Mouse (Mus musculus) forebrain, embryonic 10.5 days (tissue): ENCODE data around the gene Ddah2. TPM values are rescaled to one million over a fixed set of nuclear protein-coding genes. Genes with fewer than 3 reads are reported as not detected.
A peak's percentile ranks its signal among the peaks of the same experiment; 100 is the strongest.

Experiments used
- DNase-seq: peaks from one replicate; pipeline ENCODE4 v3.0.0-alpha.2; 2017; ENCODE audit warnings: low spot score; ENCODE audit errors: extremely low spot score
- H3K27ac ChIP-seq: fragments of 300-500 bp; sonication (generic); 2 replicates; pipeline ENCODE4 v1.5.1; 2016; ENCODE audit warnings: mild to moderate bottlenecking
- H3K27me3 ChIP-seq: fragments of 300-500 bp; sonication (generic); 2 replicates; pipeline ENCODE4 v1.6.1; 2016; ENCODE audit warnings: mild to moderate bottlenecking; ENCODE audit not compliant: poor library complexity, severe bottlenecking
- H3K36me3 ChIP-seq: fragments of 300-500 bp; sonication (generic); replicated peaks from 2 replicates; pipeline ENCODE4 v1.6.1; 2016; ENCODE audit warnings: mild to moderate bottlenecking, moderate library complexity
- H3K4me1 ChIP-seq: fragments of 300-500 bp; sonication (generic); 2 replicates; pipeline ENCODE4 v1.6.1; 2016
- H3K4me3 ChIP-seq: fragments of 300-500 bp; sonication (generic); 2 replicates; pipeline ENCODE4 v1.5.1; 2016; ENCODE audit warnings: mild to moderate bottlenecking, moderate library complexity
- H3K9me3 ChIP-seq: fragments of 300-500 bp; sonication (generic); 2 replicates; pipeline ENCODE4 v1.6.1; 2016; ENCODE audit warnings: mild to moderate bottlenecking, moderate library complexity
- WGBS: fragments of 180-500 bp; shearing (Covaris S2); methylation state at CpG from one replicate; pipeline ENCODE4 v1.1.7; 2016; 5-methylcytosine and 5-hydroxymethylcytosine counted together
- polyA plus RNA-seq: library from polyadenylated mRNA; unstranded; fragments of >200 nt; fragmentation: Nextera tagmentation; extraction: Ambion mirVana; gene quantifications from 2 replicates; pipeline ENCODE4 v1.2.1, GENCODE M21; 2016

Gene Ddah2
- polyA plus RNA-seq, 1 experiment from 2014 or later: 441 TPM

GRCm38 (mm10) chr17:35060737-35061297, 2.0 kb downstream of the Ddah2 start:
- Histone ChIP-seq H3K27me3 (peaks cover 46% of the 10 kb centered on the region), H3K4me1 (peaks cover 60% of the 10 kb centered on the region), H3K36me3 (peaks cover 59% of the 10 kb centered on the region), H3K4me3 (peak overlapping the region; percentile 87), H3K27ac (peak overlapping the region; percentile 98; the same call in 1 of the 2 replicates), H3K9me3 (no peaks in the 10 kb centered on the region)
- no peak for DNase-seq
- 62% methylated on average over 22 of the region's 22 CpGs for WGBS

DNA sequence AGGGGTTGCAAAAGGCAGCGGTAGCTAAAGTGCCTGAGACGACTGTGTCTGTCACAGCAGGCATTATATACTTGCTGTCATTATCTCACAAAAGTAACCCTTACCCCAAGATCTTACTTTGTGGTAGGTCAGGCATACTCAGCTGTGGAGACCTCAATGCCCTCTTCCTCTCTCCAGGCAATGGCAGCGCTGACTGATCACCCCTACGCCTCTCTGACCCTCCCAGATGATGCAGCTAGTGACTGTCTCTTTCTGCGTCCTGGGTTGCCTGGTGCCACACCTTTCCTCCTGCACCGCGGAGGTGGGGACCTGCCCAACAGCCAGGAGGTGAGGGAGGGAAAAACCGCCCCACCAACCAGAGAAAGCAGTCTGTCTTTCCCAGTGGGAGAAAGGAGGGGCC, 2.5 kb downstream of the Ddah2 start:
- H3K4me1 ChIP-seq: peaks cover 64% of the 10 kb centered on the region
- peak overlapping the region; percentile 87; the same call in 1 of the 2 replicates for H3K4me3 ChIP-seq
- H3K36me3 ChIP-seq: peaks cover 54% of the 10 kb centered on the region
- WGBS: 86% methylated on average over 8 of the region's 8 CpGs
- H3K27me3 ChIP-seq: peaks cover 51% of the 10 kb centered on the region
- H3K27ac ChIP-seq: no peak overlapping the region
- DNase-seq: no peak
- H3K9me3 ChIP-seq: no peaks in the 10 kb centered on the region

- 92% methylated on average over 3 of the region's 3 CpGs for WGBS
- peaks cover 72% of the 10 kb centered on the region for H3K27me3 ChIP-seq
- H3K27ac ChIP-seq: no peak overlapping the region
- H3K4me3 ChIP-seq: 0 out of 2 replicates have a peak overlapping the region, but pooled peaks have one; percentile 1
- H3K9me3 ChIP-seq: no peaks in the 10 kb centered on the region
- peaks cover 55% of the 10 kb centered on the region for H3K4me1 ChIP-seq
- no peak for DNase-seq
- H3K36me3 ChIP-seq: peaks cover 35% of the 10 kb centered on the region
Measured at GRCm38 (mm10) chr17:35063466-35063865, 4.6 kb downstream of the Ddah2 start.

- peak overlapping the region; percentile 77 for H3K27ac ChIP-seq
- no peak for DNase-seq
- peak overlapping the region; percentile 50 for H3K4me3 ChIP-seq
- 28% methylated on average over 10 of the region's 10 CpGs for WGBS
- peaks cover 82% of the 10 kb centered on the region for H3K27me3 ChIP-seq
- H3K9me3 ChIP-seq: no peaks in the 10 kb centered on the region
- peaks cover 47% of the 10 kb centered on the region for H3K4me1 ChIP-seq
- peaks cover 35% of the 10 kb centered on the region for H3K36me3 ChIP-seq
Measured at GRCm38 (mm10) chr17:35064378-35064877, 5.6 kb downstream of the Ddah2 start.

DNA sequence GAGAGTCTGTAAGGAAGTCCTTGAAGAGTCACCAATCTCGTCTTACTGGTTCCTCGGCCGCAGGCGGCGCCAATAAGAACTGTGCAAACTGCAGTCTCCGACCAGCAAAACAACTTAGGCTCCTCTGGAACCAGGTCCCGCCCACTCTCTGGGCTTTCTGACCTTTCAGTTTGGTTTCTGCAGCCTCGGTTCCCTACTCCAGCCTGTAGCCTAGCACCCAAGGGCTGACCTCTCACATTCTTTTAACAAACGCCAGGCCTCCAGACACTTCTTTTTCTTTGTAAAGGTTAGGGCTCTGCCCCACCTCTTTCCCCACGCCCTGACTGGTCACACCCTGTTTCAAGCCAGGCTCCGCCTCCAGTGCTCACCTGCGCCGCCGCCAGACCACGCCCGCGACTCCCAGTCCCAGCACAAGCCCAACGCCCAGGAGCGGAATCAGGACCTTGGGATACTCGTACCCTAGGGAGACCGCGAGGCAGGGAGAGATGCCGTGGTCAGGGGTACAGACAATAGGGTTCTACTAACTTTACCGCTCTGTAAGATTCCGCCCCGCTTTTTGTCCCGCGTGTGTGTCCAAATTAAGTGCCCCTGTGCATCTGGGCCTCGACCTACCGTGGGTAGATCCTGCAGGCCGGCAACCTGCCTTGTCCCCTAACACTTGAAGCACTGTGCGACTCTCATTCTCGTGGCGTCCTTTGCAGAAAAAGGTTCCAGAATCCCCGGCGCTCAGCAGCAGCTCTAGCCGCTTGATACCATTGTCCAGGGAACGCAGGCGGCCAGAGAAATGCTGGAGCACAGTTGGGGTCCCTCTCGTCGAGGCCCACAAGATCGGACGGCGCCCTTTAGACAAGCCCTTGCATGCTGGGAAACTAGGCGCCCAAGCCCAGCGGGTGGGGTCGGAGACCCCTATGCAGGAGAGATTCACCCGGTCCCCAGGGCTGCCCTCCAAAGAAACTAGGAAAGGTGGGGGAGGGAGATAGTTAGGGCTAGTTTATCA, 6.4 kb downstream of the Ddah2 start, which contains the start of gene Ly6g6c:
Gene Ly6g6c, plus strand, starts transcription at position 438 of the 997 bp plus-strand sequence.
- peak; percentile 50 for DNase-seq
- peak within 1 kb of the TSS; percentile 50 for H3K4me3 ChIP-seq
- H3K9me3 ChIP-seq: no peaks in the 10 kb centered on the region
- H3K36me3 ChIP-seq: peaks cover 32% of the 10 kb centered on the region
- WGBS: 1% methylated on average over 48 of the region's 48 CpGs
- H3K27ac ChIP-seq: peak within 1 kb of the TSS; percentile 77
- peaks cover 84% of the 10 kb centered on the region for H3K27me3 ChIP-seq
- peaks cover 39% of the 10 kb centered on the region for H3K4me1 ChIP-seq

- H3K27me3 ChIP-seq: peaks cover 80% of the 10 kb centered on the region
- peak within 1 kb of the TSS; percentile 77 for H3K27ac ChIP-seq
Measured at GRCm38 (mm10) chr17:35066084-35066483, 7.2 kb downstream of the Ddah2 start, which contains the start of gene Mpig6b. Gene Mpig6b, minus strand, starts transcription at chr17:35066184.

DNA sequence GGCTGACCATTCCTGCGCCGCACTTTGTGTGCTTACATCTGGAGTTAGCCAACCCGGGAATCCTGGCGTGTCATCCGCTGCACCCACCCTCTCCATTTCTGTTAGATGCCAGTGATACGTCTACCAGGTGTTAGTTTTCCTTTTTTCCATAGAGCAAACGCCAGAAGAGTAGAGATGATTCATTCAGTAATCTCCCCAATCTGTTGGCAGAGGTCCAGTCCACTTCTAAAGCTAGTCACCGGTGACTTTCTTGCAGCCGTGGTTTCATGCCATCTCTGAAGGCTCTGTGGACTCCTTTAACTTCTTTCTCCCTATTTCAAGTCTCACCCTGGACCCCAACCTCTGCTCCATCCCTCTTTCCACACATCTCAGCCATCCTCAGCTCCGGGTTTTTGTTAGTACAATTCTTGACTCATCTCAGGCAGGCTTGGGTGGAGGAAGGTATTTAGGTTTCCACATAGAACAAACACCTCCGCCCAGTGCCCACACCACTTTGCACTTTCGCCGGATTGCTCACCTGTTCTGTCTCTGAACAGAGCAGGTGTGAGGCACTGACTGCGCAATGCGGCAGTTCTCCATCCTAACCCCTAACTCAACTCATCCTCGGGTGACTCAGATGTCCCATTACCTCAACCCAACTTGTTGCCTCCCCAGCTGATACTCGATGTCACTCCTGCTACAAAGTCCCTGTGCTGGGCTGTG, 9.5 kb downstream of the Ddah2 start:
- H3K36me3 ChIP-seq: peaks cover 2% of the 10 kb centered on the region
- peaks cover 64% of the 10 kb centered on the region for H3K27me3 ChIP-seq
- no peak for DNase-seq
- no peak overlapping the region for H3K4me3 ChIP-seq
- WGBS: 89% methylated on average over 17 of the region's 17 CpGs
- peaks cover 24% of the 10 kb centered on the region for H3K4me1 ChIP-seq
- 0 out of 2 replicates have a peak overlapping the region, but pooled peaks have one; percentile 6 for H3K27ac ChIP-seq
- H3K9me3 ChIP-seq: no peaks in the 10 kb centered on the region

More at GRCm38 (mm10) chr17:35066084-35066483, 7.2 kb downstream of the Ddah2 start, which contains the start of gene Mpig6b:
- H3K4me1 ChIP-seq: peaks cover 31% of the 10 kb centered on the region
- H3K36me3 ChIP-seq: peaks cover 24% of the 10 kb centered on the region
- DNase-seq: no peak
- 44% methylated on average over 10 of the region's 10 CpGs for WGBS
- peak within 1 kb of the TSS; percentile 50 for H3K4me3 ChIP-seq
- no peaks in the 10 kb centered on the region for H3K9me3 ChIP-seq

DNA sequence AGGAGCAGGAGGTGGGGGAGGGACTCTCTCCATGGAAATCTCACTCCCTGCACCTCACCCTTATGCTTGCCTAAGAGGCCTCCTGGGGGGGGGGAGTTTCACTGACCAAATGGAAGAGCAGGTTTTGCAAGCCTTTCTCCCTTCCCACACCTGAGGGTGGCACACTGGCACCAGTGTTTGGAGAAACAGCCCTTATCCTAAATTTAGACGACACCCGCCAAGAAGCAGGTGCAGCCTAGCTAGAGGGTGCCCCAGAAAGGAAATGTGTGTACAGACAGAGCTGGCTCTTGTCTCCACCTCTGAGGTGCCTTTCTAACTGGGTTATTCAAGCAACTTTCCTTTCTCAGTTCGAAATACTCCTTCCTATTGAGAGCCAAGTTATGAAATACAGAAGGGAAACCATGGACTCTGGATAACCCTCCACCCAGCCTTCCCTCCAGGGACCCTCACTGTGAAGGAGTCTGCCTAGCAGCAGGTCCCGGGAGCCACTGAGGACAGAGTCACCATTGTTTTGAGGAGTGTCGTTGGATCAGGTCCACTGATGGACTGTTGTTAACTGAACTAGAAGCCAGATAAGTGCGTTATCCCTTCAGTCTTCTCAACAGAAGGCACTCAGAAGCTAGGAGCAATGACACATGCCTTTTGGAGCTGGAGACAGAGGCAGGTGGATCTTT, 11.9 kb downstream of the Ddah2 start:
- no peaks in the 10 kb centered on the region for H3K9me3 ChIP-seq
- peaks cover 8% of the 10 kb centered on the region for H3K4me1 ChIP-seq
- no peak overlapping the region for H3K27ac ChIP-seq
- H3K36me3 ChIP-seq: no peaks in the 10 kb centered on the region
- peaks cover 41% of the 10 kb centered on the region for H3K27me3 ChIP-seq
- 65% methylated on average over 6 of the region's 6 CpGs for WGBS
- DNase-seq: no peak
- no peak overlapping the region; the same call in 1 of the 2 replicates for H3K4me3 ChIP-seq

DNA sequence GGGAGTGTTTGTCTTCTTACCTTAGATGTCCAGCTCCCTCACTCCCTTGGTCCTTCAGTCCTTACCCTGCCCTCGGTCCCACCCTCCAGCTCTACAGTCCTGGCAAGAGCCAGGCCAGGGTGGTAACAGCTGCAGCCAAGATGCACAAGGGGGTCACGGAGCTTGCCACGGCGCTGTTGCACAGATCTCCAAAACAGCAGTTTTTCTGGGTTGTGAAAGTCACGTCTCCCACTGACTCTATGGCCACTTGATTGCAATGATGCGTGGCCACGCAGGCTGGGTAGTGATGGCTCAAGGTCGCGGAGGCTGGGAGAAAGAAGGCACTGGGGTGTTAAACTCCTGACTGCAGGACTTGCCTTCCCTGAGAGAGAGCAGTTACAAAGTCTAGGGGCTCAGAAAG, 12.6 kb downstream of the Ddah2 start:
- Histone ChIP-seq H3K27me3 (peaks cover 33% of the 10 kb centered on the region), H3K4me1 (peaks cover 9% of the 10 kb centered on the region), H3K9me3 (no peaks in the 10 kb centered on the region), H3K27ac (no peak overlapping the region), H3K4me3 (no peak overlapping the region), H3K36me3 (no peaks in the 10 kb centered on the region)
- WGBS: 89% methylated on average over 9 of the region's 9 CpGs
- no peak for DNase-seq

DNA sequence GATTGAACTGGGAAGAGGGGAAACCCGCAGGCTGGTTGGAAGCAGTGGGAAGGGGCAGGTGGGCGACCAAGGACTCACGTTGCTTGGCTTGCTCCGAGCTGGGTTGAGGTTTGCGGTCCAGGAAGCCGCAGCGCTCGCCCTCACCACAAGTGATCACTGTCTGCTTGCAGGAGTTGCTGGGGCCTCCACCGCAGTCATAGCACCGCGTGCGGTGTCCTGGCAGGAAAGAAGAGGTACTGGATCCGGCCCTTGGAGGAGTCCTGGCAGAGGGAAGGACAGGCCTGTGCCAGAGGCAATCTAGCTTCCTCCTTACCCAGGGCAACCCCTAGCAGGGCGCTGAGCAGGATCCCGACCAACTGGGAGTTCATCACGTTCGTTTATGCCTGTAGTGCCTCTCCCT, 15.3 kb downstream of the Ddah2 start:
- Histone ChIP-seq H3K4me3 (no peak overlapping the region), H3K27ac (0 out of 2 replicates have a peak overlapping the region, but pooled peaks have one; percentile 9), H3K9me3 (no peaks in the 10 kb centered on the region), H3K36me3 (no peaks in the 10 kb centered on the region), H3K27me3 (peaks cover 30% of the 10 kb centered on the region), H3K4me1 (peaks cover 28% of the 10 kb centered on the region)
- DNase-seq: no peak
- WGBS: 57% methylated on average over 17 of the region's 17 CpGs

DNA sequence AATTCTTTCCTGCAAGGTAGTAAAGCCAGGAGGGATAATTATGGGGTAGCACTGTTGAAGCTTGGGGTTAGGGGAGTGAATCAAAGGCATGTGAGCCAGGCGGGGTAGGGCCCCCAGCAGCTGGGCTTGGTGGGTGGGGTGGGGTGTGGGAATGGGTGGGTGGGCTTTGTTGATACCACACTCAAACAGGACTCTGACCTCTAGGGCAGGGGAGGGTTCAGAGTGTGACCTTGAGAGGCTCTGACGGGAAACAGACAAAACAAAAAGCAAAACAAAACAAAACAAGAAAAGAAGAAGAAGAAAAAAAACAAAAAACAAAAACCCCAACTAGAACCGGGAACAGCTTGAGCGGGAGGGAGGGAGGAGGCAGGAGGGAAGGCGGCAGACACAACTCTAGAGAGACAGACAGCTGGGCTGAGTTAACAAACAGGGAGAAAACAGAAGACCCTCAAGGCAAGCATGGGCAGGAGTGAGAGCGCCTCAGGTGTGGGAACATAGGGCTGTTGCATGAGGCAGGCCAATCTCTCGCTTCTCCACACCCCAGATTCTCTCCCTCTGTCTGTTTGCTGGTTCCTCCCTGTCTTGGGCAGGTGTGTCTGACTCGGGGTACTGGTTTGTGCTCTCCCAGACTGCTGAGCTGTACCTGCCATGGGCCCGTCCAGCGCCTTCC, 17.8 kb downstream of the Ddah2 start, which contains the start of gene Ly6g6e:
Gene Ly6g6e, plus strand, starts transcription at position 396 of the 670 bp plus-strand sequence.
- Histone ChIP-seq H3K4me3 (peak within 1 kb of the TSS; percentile 42), H3K27ac (peak within 1 kb of the TSS; percentile 81), H3K27me3 (peaks cover 37% of the 10 kb centered on the region), H3K9me3 (no peaks in the 10 kb centered on the region), H3K36me3 (no peaks in the 10 kb centered on the region), H3K4me1 (peaks cover 33% of the 10 kb centered on the region)
- WGBS: 21% methylated on average over 10 of the region's 10 CpGs
- no peak for DNase-seq
